Mouse (Mus musculus): ENCODE data around the gene Syne2. TPM values are rescaled to one million over a fixed set of nuclear protein-coding genes. Genes with fewer than 3 reads are reported as not detected.
"Not testable (repeated sequence)": the region's sequence is repeated elsewhere in the genome, so short reads cannot be mapped to it uniquely, and the experiment has no call there.

Syne2 gene
- polyA plus RNA-seq (2015; fragmentation: Nextera tagmentation; extraction: Ambion mirVana): 50.8 and 59.5 TPM in 2 replicates

DNA sequence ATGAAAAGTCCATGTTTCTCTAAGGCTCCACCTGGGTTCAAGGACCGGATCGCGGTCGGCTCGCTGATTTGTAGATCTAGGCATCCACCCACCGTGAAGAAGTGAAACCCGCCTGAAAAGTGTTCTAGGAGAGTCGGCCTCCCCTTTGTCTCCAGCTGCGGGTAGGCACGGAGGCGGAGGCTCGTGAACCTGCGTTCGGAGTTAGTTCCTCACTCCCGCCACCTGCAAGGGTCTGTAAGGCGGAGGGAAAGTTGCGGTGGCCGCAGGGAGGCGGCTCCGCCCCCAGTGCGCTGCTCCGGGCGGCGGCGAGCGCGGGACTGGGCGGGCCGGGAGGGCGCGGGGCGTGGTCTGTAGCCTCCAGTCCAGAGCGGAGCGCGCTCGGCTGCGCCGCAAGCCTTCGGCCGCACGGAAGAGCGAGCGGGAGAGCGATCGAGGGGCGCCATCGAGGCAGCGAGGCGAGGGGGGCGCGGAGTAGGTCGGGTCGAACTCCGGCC lies at the start of gene Syne2:
TSS of gene Syne2 (plus strand) at position 176 of the 494 bp plus-strand sequence.
- peak within 1 kb of the TSS; percentile 88 for H3K4me3 ChIP-seq (ENCODE audit: low read length)
- no peaks in the 10 kb centered on the region for H3K9me3 ChIP-seq (ENCODE audit: control insufficient read depth, low read length)
- H3K4me2 ChIP-seq (ENCODE audit: low read depth, low read length): peak within 1 kb of the TSS; percentile 82
- H3K27ac ChIP-seq (ENCODE audit: low read length): peak within 1 kb of the TSS; percentile 86
- ATAC-seq (ENCODE audit: low read depth): peak; percentile 97
- no peaks in the 10 kb centered on the region for H3K27me3 ChIP-seq (ENCODE audit: control insufficient read depth, insufficient read depth, low read depth, low read length)
- WGBS: under 1% methylated on average over 37 of the region's 54 CpGs
- peaks cover 19% of the 10 kb centered on the region for H3K4me1 ChIP-seq (replicated peaks; ENCODE audit: control insufficient read depth, insufficient read depth, low read length)
- H3K9ac ChIP-seq (ENCODE audit: low read length): peak within 1 kb of the TSS; percentile 91
- no peaks in the 10 kb centered on the region for H3K36me3 ChIP-seq (ENCODE audit: control insufficient read depth, insufficient read depth, low read length)

DNA sequence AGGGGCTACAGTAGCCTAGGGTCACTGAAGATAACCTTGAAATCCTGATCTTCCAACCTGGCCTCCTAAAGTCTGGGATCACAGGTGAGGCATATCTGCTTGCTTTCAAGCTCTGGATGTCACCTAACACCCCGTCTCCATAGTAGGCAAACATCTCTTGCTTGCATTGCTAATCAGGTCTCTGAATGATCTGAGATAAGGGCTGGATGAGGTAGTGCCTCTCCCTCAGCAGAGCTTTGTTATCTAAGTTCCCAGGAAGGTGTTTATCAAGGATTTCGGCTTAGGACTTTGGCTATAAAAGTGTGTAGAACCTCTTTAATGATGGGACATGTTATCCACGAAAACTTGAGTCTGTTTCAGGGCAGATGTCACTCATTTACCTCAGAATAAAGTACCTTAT lies 46.5 kb upstream of the Syne2 start:
- Histone ChIP-seq H3K9ac (ENCODE audit: low read length) (no peak overlapping the region), H3K27ac (ENCODE audit: low read length) (no peak overlapping the region), H3K36me3 (ENCODE audit: control insufficient read depth, insufficient read depth, low read length) (no peaks in the 10 kb centered on the region), H3K4me2 (ENCODE audit: low read depth, low read length) (no peak overlapping the region), H3K4me1 (replicated peaks; ENCODE audit: control insufficient read depth, insufficient read depth, low read length) (no peaks in the 10 kb centered on the region), H3K9me3 (ENCODE audit: control insufficient read depth, low read length) (no peaks in the 10 kb centered on the region), H3K27me3 (ENCODE audit: control insufficient read depth, insufficient read depth, low read depth, low read length) (no peaks in the 10 kb centered on the region), H3K4me3 (ENCODE audit: low read length) (no peak overlapping the region)
- no peak for ATAC-seq (ENCODE audit: low read depth)
- 17% methylated on average over 3 of the region's 3 CpGs for WGBS

DNA sequence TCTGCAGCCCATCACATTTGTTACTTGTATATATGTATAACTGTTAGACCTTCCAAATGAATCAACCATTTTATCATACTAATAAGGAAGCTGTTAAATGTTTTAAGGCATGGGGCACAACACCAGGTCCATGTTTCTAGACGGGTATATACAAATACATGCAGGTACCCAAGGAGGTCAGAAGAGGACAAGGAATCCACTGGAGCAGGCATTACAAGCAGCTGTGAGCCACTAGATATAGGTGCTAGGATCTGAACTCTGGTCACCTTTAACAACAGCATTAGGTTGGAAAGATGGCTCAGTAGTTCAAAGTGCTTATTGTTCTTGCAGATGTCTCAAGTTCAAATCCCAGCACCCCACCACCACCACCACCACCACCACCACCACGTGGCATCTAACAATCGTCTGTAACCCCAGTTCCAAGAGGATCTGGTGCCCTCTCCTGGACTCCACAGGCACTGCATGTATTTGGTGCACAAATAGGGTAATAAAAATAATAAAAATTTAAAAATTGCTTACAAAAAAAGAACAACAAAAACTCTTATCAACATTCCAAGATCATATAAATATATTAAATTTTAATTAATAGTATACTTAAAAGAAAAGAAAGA lies 45.4 kb upstream of the Syne2 start:
- no peak overlapping the region for H3K9ac ChIP-seq (ENCODE audit: low read length)
- ATAC-seq (ENCODE audit: low read depth): no peak
- no peak overlapping the region for H3K4me2 ChIP-seq (ENCODE audit: low read depth, low read length)
- no peaks in the 10 kb centered on the region for H3K4me1 ChIP-seq (replicated peaks; ENCODE audit: control insufficient read depth, insufficient read depth, low read length)
- WGBS: 23% methylated on average over 3 of the region's 3 CpGs
- no peaks in the 10 kb centered on the region for H3K9me3 ChIP-seq (ENCODE audit: control insufficient read depth, low read length)
- H3K27me3 ChIP-seq (ENCODE audit: control insufficient read depth, insufficient read depth, low read depth, low read length): no peaks in the 10 kb centered on the region
- no peak overlapping the region for H3K27ac ChIP-seq (ENCODE audit: low read length)
- no peaks in the 10 kb centered on the region for H3K36me3 ChIP-seq (ENCODE audit: control insufficient read depth, insufficient read depth, low read length)
- no peak overlapping the region for H3K4me3 ChIP-seq (ENCODE audit: low read length)

DNA sequence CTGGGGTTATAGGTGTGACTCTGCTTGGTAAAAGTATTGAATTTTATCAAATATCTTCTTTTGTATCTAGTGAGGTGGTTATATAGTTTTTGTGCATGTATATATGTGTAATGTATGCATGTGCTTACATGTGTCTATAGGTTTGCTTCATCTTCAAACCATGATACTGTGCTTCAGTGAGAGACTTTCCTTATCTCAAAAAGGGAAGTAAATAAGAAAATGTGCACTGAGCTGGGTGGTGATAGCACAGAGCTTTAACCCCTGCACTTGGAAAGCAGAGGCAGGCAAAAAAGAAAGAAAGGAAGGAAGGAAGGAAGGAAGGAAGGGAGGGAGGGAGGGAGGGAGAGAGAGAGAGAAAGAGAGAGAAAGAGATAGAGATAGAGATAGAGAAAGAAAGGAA lies 36.5 kb upstream of the Syne2 start:
- ATAC-seq (ENCODE audit: low read depth): no peak
- Histone ChIP-seq H3K36me3 (ENCODE audit: control insufficient read depth, insufficient read depth, low read length) (no peaks in the 10 kb centered on the region), H3K9ac (ENCODE audit: low read length) (no peak overlapping the region), H3K27ac (ENCODE audit: low read length) (no peak overlapping the region), H3K4me1 (replicated peaks; ENCODE audit: control insufficient read depth, insufficient read depth, low read length) (no peaks in the 10 kb centered on the region), H3K4me2 (ENCODE audit: low read depth, low read length) (no peak overlapping the region), H3K9me3 (ENCODE audit: control insufficient read depth, low read length) (no peaks in the 10 kb centered on the region), H3K4me3 (ENCODE audit: low read length) (no peak overlapping the region), H3K27me3 (ENCODE audit: control insufficient read depth, insufficient read depth, low read depth, low read length) (no peaks in the 10 kb centered on the region)

DNA sequence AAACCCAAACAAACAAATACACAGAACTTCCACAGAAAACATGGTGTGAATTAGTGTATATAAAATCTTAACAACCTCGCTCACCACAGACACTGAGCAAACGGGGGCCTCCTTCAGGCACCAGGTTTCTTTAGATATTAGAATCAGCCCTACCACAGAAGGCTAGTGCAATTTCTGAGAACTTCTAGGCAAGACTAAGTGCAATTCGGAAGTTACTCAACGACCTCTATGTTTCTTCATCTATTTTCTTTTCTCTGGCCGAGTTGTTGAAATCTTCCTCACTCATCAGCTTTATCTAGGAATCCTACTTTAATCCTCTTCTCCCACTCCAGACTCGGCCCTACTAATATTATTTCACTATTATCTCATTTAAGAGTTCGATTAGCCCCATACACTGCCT lies 35.9 kb upstream of the Syne2 start:
- H3K36me3 ChIP-seq (ENCODE audit: control insufficient read depth, insufficient read depth, low read length): no peaks in the 10 kb centered on the region
- H3K9me3 ChIP-seq (ENCODE audit: control insufficient read depth, low read length): no peaks in the 10 kb centered on the region
- H3K27ac ChIP-seq (ENCODE audit: low read length): no peak overlapping the region
- no peak overlapping the region for H3K4me3 ChIP-seq (ENCODE audit: low read length)
- no peak overlapping the region for H3K9ac ChIP-seq (ENCODE audit: low read length)
- no peaks in the 10 kb centered on the region for H3K4me1 ChIP-seq (replicated peaks; ENCODE audit: control insufficient read depth, insufficient read depth, low read length)
- WGBS: 73% methylated on average over 7 of the region's 7 CpGs
- ATAC-seq (ENCODE audit: low read depth): no peak
- no peaks in the 10 kb centered on the region for H3K27me3 ChIP-seq (ENCODE audit: control insufficient read depth, insufficient read depth, low read depth, low read length)
- H3K4me2 ChIP-seq (ENCODE audit: low read depth, low read length): no peak overlapping the region

DNA sequence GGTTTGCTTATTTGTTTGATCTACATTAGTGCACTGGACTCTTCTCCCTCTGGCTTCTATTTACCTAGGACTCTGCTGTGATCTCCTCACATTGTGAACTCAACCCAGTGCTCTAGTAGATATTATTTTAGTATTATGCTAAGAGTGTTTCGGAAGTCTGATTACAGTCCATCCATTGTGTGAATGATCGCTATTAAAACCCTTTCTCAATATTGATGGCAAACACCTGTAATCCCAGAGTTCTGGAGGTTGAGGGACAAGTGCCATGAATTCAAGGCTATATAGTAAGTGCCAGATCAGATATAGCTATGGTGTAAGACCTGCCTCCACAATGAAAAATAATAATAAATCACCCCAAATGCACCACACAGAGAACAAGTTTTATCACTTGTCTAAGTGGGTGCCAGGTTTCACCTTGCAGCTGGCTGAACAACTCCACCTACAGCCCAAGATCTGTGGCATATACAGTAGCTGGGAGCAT lies 33.6 kb upstream of the Syne2 start:
- Histone ChIP-seq H3K4me3 (ENCODE audit: low read length) (no peak overlapping the region), H3K27me3 (ENCODE audit: control insufficient read depth, insufficient read depth, low read depth, low read length) (no peaks in the 10 kb centered on the region), H3K4me1 (replicated peaks; ENCODE audit: control insufficient read depth, insufficient read depth, low read length) (no peaks in the 10 kb centered on the region), H3K27ac (ENCODE audit: low read length) (no peak overlapping the region), H3K36me3 (ENCODE audit: control insufficient read depth, insufficient read depth, low read length) (no peaks in the 10 kb centered on the region), H3K4me2 (ENCODE audit: low read depth, low read length) (no peak overlapping the region), H3K9ac (ENCODE audit: low read length) (no peak overlapping the region), H3K9me3 (ENCODE audit: control insufficient read depth, low read length) (no peaks in the 10 kb centered on the region)
- 83% methylated on average over 2 of the region's 2 CpGs for WGBS
- ATAC-seq (ENCODE audit: low read depth): no peak

DNA sequence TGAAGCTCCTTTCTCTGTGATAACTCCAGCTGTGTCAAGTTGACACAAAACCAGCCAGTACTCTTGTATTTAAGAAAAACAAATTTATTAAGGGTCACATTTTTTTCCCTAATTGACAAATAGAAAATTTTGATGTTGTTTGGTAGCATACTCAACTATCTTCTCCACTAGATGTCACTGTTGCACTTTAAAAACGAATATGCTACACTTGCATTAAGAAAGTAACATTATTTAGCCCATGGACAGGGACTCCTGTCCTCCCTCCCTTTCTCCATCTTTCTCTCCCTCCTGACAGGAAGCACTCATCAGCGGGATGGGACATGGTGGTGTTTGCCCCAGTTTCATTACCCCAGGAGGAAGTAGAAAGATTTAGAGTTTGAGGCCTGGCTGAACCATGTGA lies 31.3 kb upstream of the Syne2 start:
- 0% methylated on average over 2 of the region's 2 CpGs for WGBS
- not testable (repeated sequence) for H3K4me3 ChIP-seq (ENCODE audit: low read length); H3K4me1 ChIP-seq (replicated peaks; ENCODE audit: control insufficient read depth, insufficient read depth, low read length); H3K27ac ChIP-seq (ENCODE audit: low read length); H3K27me3 ChIP-seq (ENCODE audit: control insufficient read depth, insufficient read depth, low read depth, low read length); H3K36me3 ChIP-seq (ENCODE audit: control insufficient read depth, insufficient read depth, low read length); H3K9ac ChIP-seq (ENCODE audit: low read length); H3K4me2 ChIP-seq (ENCODE audit: low read depth, low read length); H3K9me3 ChIP-seq (ENCODE audit: control insufficient read depth, low read length)
- ATAC-seq (ENCODE audit: low read depth): peak; percentile 43; the same call in 1 of the 2 replicates

DNA sequence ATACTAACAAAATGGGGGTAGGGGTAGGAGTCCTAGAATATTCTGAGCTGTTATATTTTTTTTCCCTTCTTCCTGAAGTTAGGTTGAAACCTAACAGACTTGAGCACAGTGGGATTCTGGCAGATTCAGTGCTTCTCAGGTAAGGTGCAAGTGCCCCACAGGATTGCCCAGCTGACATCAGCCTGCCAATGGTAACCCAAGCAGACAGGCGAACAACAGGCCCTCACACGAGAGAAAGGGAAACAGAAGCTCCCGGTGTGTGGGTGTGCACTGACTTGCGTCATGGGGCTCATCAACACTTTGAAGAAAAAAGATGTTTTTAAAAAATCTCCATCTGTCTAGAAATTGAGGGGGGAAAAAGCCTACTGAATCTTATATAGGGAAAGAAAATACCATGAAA lies 28.5 kb upstream of the Syne2 start:
- WGBS: 54% methylated on average over 4 of the region's 4 CpGs
- Histone ChIP-seq H3K4me3 (ENCODE audit: low read length) (no peak overlapping the region), H3K4me1 (replicated peaks; ENCODE audit: control insufficient read depth, insufficient read depth, low read length) (no peaks in the 10 kb centered on the region), H3K4me2 (ENCODE audit: low read depth, low read length) (no peak overlapping the region), H3K9ac (ENCODE audit: low read length) (no peak overlapping the region), H3K9me3 (ENCODE audit: control insufficient read depth, low read length) (no peaks in the 10 kb centered on the region), H3K27ac (ENCODE audit: low read length) (no peak overlapping the region), H3K36me3 (ENCODE audit: control insufficient read depth, insufficient read depth, low read length) (no peaks in the 10 kb centered on the region), H3K27me3 (ENCODE audit: control insufficient read depth, insufficient read depth, low read depth, low read length) (no peaks in the 10 kb centered on the region)
- ATAC-seq (ENCODE audit: low read depth): no peak

DNA sequence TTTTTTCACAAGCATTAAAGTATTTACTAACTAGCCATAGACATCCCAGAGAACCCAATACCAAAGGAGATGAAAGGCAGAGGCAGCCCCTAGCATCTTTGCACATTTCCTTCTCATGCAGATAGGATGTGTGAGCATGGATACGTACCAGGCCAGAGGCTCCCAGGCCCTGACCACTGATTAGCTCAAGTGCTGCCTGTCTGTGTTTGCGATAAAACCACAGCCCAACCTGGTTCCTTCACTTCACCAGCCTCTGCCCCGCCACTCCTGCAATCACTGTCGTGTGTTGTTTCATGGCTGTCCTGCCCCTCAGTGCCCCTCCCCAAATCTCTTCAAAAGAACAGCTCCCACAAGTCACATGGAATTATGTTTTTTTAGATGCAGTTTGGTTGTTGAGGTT lies 23.4 kb upstream of the Syne2 start:
- ATAC-seq (ENCODE audit: low read depth): no peak
- Histone ChIP-seq H3K9ac (ENCODE audit: low read length) (no peak overlapping the region), H3K27me3 (ENCODE audit: control insufficient read depth, insufficient read depth, low read depth, low read length) (no peaks in the 10 kb centered on the region), H3K4me1 (replicated peaks; ENCODE audit: control insufficient read depth, insufficient read depth, low read length) (no peaks in the 10 kb centered on the region), H3K4me2 (ENCODE audit: low read depth, low read length) (no peak overlapping the region), H3K9me3 (ENCODE audit: control insufficient read depth, low read length) (no peaks in the 10 kb centered on the region), H3K27ac (ENCODE audit: low read length) (no peak overlapping the region), H3K4me3 (ENCODE audit: low read length) (no peak overlapping the region), H3K36me3 (ENCODE audit: control insufficient read depth, insufficient read depth, low read length) (no peaks in the 10 kb centered on the region)
- 53% methylated on average over 4 of the region's 4 CpGs for WGBS

DNA sequence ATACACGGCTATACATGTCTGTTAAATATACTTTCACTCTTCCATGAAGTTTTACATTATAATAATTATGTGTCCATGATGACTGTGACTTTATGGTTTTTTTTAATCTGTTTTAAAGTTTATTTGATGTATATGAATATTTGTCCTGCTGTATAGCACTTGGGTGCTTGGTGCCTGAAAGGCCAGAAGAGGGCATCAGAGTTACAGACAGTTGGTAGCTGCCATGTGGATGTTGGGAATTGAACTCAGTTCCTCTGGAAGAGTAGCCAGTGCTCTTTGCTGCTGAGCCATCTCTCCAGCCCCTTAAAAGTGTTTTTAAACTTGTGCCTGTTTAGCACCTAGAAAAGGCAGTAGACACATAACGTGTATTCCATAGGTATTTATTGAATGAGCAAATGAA lies 21.4 kb upstream of the Syne2 start:
- no peak overlapping the region for H3K9ac ChIP-seq (ENCODE audit: low read length)
- no peak for ATAC-seq (ENCODE audit: low read depth)

More for the DNA sequence above, 21.4 kb upstream of the Syne2 start:
- no peaks in the 10 kb centered on the region for H3K9me3 ChIP-seq (ENCODE audit: control insufficient read depth, low read length)
- H3K4me2 ChIP-seq (ENCODE audit: low read depth, low read length): no peak overlapping the region
- no peak overlapping the region for H3K4me3 ChIP-seq (ENCODE audit: low read length)
- no peaks in the 10 kb centered on the region for H3K27me3 ChIP-seq (ENCODE audit: control insufficient read depth, insufficient read depth, low read depth, low read length)
- no peak overlapping the region for H3K27ac ChIP-seq (ENCODE audit: low read length)
- WGBS: 54% methylated on average over 2 of the region's 2 CpGs
- H3K4me1 ChIP-seq (replicated peaks; ENCODE audit: control insufficient read depth, insufficient read depth, low read length): no peaks in the 10 kb centered on the region
- H3K36me3 ChIP-seq (ENCODE audit: control insufficient read depth, insufficient read depth, low read length): no peaks in the 10 kb centered on the region
